8 mouse cellular contexts compared by ENCODE assay signal in the genomic region with DNA sequence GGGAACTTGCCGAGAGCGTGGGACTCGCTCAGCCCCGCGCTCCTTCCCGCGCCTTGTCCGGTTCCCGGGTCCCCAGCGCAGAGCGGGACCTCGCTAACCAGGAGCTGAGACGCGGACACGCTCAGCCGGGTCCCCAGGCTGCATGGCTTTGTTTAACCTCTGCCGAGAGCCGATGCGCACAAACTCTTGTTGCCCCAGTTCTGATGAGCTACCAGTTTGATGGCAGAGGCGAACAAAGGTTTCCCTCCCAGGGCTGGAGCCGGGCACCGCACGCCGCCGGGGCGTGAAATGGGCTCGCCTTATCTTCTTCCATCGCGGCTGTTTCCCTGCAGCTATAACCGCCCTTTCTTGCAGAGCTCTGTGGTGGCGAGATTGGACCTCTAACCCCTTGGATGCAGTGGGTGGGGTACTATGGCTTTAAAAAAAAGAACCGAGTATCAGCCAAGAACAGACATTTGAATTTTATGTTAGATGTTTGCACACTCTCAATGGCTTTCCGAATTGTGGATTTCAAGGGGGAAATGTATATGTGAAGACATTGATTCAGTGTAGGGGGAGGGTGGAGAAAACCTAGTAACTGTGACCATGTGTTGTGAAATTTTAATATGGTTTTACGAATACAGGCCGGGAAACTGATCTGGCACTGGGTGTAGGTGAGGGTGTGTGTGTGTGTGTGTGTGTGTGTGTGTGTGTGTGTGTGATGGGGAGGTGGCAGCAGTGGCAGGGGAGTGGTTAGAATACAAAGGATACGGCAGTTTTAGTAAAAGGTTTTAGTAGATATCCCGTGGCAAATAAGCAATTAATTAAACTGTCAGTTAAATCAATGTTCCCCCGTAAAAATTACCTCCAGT. TPM values are rescaled to one million over a fixed set of nuclear protein-coding genes. Genes with fewer than 3 reads are reported as not detected.
DNase-seq lines count a peak whose midpoint lies in the region; ATAC-seq lines count a peak whose summit lies in the region.

No protein-coding gene starts in this region.

- DNase-seq in gastrocnemius, postnatal 10 days: peak; percentile 43
- no peak for DNase-seq in gastrocnemius, postnatal 36 days
- DNase-seq in ES-CJ7 (ENCODE audit: low read depth, low spot score): peak; percentile 45
- peak; percentile 21 to 57 for DNase-seq in cerebellum, postnatal 14 days
- DNase-seq in layer of hippocampus, postnatal 25 days (ENCODE audit: extremely low spot score in 1 of 2, low spot score in 1 of 2): peak; percentile 26 to 27
- DNase-seq in spleen, postnatal 14 days (ENCODE audit: low spot score in 2 of 2): peak; percentile 58 to 61

- ATAC-seq in granulocyte monocyte progenitor cell, adult 5-6 weeks (replicated peaks; ENCODE audit: poor library complexity, severe bottlenecking): peak; percentile 54
- ATAC-seq in megakaryocyte-erythroid progenitor cell, adult 5-6 weeks (replicated peaks; ENCODE audit: low FRiP score, low TSS enrichment, poor library complexity, severe bottlenecking): peak; percentile 91

- intact Hi-C loops in gastrocnemius, postnatal 36 days (cut with DNase I): loop anchor here (5.0 to 10.0 kb wide), 2 partner anchors 106 to 184 kb away; no protein-coding TSS in a partner anchor

RNA-seq across cellular contexts. Expression of gene C530008M17Rik, which starts 2.0 kb away (rescaled TPM):
- total RNA-seq in gastrocnemius, postnatal 10 days (2021): 10 to 100 TPM in 1 of 2 experiments, 1 to 10 TPM in 1; 9.1 to 10.7 TPM
- 1 to 10 TPM in 1 of 2 experiments, under 1 TPM in 1; 0.97 to 2.4 TPM for total RNA-seq in gastrocnemius, postnatal 36 days (2021)
- 0.17 and 6.0 TPM in 2 replicates for total RNA-seq in granulocyte monocyte progenitor cell, adult 5-6 weeks (2014; fragmentation: Nextera tagmentation)
- total RNA-seq in granulocyte monocyte progenitor cell, adult 5-6 weeks (2017): 0.10 and 0.52 TPM in 2 replicates
- total RNA-seq in layer of hippocampus, postnatal 25 days (2021): 10 to 100 TPM; 86.4 to 94.5 TPM
- total RNA-seq in megakaryocyte-erythroid progenitor cell, adult 5-6 weeks (2014; fragmentation: Nextera tagmentation): 32.4 and 38.6 TPM in 2 replicates
- total RNA-seq in megakaryocyte-erythroid progenitor cell, adult 5-6 weeks (2017): 11.9 and 19.5 TPM in 2 replicates

Comparison
In these comparisons a context has a peak if more than half of its experiments do, and no peak if none do; other contexts are left out.
1. DNase-seq: peak in gastrocnemius, postnatal 10 days (single experiment), ES-CJ7 (single experiment), cerebellum, postnatal 14 days (2 of 2), layer of hippocampus, postnatal 25 days (2 of 2) and spleen, postnatal 14 days (2 of 2); none in gastrocnemius, postnatal 36 days (0 of 2).